Mouse (Mus musculus): ENCODE results near the gene Cyp2a12.

Gene Cyp2a12

GRCm38 (mm10) chr7:27028789-27029188 lies at the start of gene Cyp2a12:
Gene Cyp2a12, plus strand, starts transcription at chr7:27029081.
- 91% methylated on average over 2 of the region's 2 CpGs for WGBS

- WGBS: 69% methylated on average over 2 of the region's 2 CpGs
Observed at GRCm38 (mm10) chr7:26981464-26981863, 47.4 kb upstream of the Cyp2a12 start.

- WGBS: 73% methylated on average over 1 of the region's 1 CpGs
Observed at GRCm38 (mm10) chr7:26981937-26982336, 46.9 kb upstream of the Cyp2a12 start.

- 13% methylated on average over 1 of the region's 1 CpGs for WGBS
Observed at GRCm38 (mm10) chr7:26982551-26982950, 46.3 kb upstream of the Cyp2a12 start.

- 12% methylated on average over 1 of the region's 1 CpGs for WGBS
Observed at GRCm38 (mm10) chr7:26983151-26983550, 45.7 kb upstream of the Cyp2a12 start.

GRCm38 (mm10) chr7:27048886-27049285 lies 20.0 kb downstream of the Cyp2a12 start:
- WGBS: 67% methylated on average over 1 of the region's 1 CpGs

- WGBS: 87% methylated on average over 2 of the region's 2 CpGs
Observed at GRCm38 (mm10) chr7:27059333-27059732, 30.5 kb downstream of the Cyp2a12 start.

GRCm38 (mm10) chr7:27078641-27079040 lies 49.8 kb downstream of the Cyp2a12 start:
- WGBS: 67% methylated on average over 1 of the region's 1 CpGs

GRCm38 (mm10) chr7:27081625-27082024 lies 52.7 kb downstream of the Cyp2a12 start:
- WGBS: 85% methylated on average over 2 of the region's 2 CpGs

Measured in cerebral cortex, adult 2 months (tissue).